In genomic region chr16:75867400-75867799, GRCm38 (mm10) we compare ENCODE assay signal across 25 mouse cellular contexts.
"Had no signal": no experiment of that assay in that cellular context is flagged by ENCODE, and none has a peak within 500 bp of the region (broad histone marks: within the 10 kb centered on the region; RNA-seq: fewer than 3 reads in every experiment).

No protein-coding gene starts in this region.

- H3K4me1 ChIP-seq: heart, embryonic 10.5 days; hindbrain, embryonic 10.5 days; hindbrain, embryonic 12.5 days; intestine, embryonic 15.5 days; kidney, embryonic 15.5 days; limb, embryonic 10.5 days; limb, embryonic 12.5 days had no signal

- H3K4me2 ChIP-seq: heart, embryonic 12.5 days; hindbrain, embryonic 12.5 days; hindbrain, embryonic 14.5 days; intestine, embryonic 15.5 days; kidney, embryonic 15.5 days; limb, embryonic 12.5 days had no signal

- H3K4me3 ChIP-seq: gastrocnemius, adult 2 months; heart, embryonic 10.5 days; heart, embryonic 12.5 days; hindbrain, embryonic 10.5 days; hindbrain, embryonic 12.5 days; intestine, embryonic 15.5 days; kidney, embryonic 15.5 days; layer of hippocampus, adult 2 months; left cerebral cortex, adult 2 months; limb, embryonic 10.5 days; limb, embryonic 12.5 days had no signal

- ATAC-seq: hindbrain, embryonic 16.5 days; inflammation-experienced regulatory T-cells, adult 6 months; intestine, embryonic 15.5 days; intestine, postnatal 0 days had no signal

- DNase-seq: gastrocnemius, adult 2 months; gastrocnemius, postnatal 10 days; gastrocnemius, postnatal 25 days; heart, adult 18-20 months; heart, postnatal 10 days; heart, postnatal 4 days; kidney, adult 18-20 months; kidney, adult 9 months; kidney, postnatal 14 days; kidney, postnatal 36 days had no signal

- H3K9me3 ChIP-seq: heart, embryonic 10.5 days; heart, embryonic 12.5 days; hindbrain, embryonic 10.5 days; hindbrain, embryonic 12.5 days; intestine, embryonic 15.5 days; kidney, embryonic 15.5 days; limb, embryonic 10.5 days; limb, embryonic 12.5 days had no signal

- H3K9ac ChIP-seq: heart, embryonic 12.5 days; hindbrain, embryonic 12.5 days; hindbrain, embryonic 14.5 days; intestine, embryonic 15.5 days; kidney, embryonic 15.5 days; limb, embryonic 12.5 days had no signal

- H3K27me3 ChIP-seq: heart, embryonic 12.5 days; hindbrain, embryonic 12.5 days; intestine, embryonic 15.5 days; kidney, embryonic 15.5 days; limb, embryonic 12.5 days had no signal

- H3K36me3 ChIP-seq: heart, embryonic 10.5 days; heart, embryonic 12.5 days; hindbrain, embryonic 10.5 days; hindbrain, embryonic 12.5 days; intestine, embryonic 15.5 days; kidney, embryonic 15.5 days; limb, embryonic 10.5 days; limb, embryonic 12.5 days had no signal

- H3K27ac ChIP-seq: gastrocnemius, adult 2 months; heart, embryonic 10.5 days; hindbrain, embryonic 10.5 days; hindbrain, embryonic 12.5 days; hindbrain, embryonic 14.5 days; intestine, embryonic 15.5 days; kidney, embryonic 15.5 days; kidney, postnatal 0 days; layer of hippocampus, adult 2 months; left cerebral cortex, adult 2 months; limb, embryonic 10.5 days; limb, embryonic 12.5 days had no signal
